Mouse (Mus musculus) T-helper 2 cell (primary cell): ENCODE measurements at regions not wholly inside any gene's neighbourhood (a gene's known extent, or its start where the extent isn't known, plus 50 kb on each side); places are given as distances from the start of the nearest gene placed in this dataset.
"Not testable (repeated sequence)": the region's sequence is repeated elsewhere in the genome, so short reads cannot be mapped to it uniquely, and the experiment has no call there.

ENCODE experiments used
- in situ Hi-C: fragments of 300-600 bp; cut with MboI, MseI; formaldehyde crosslinking; loops from one replicate; pipeline ENCODE4 v1.15.1; 2025; ENCODE audit warnings: high pct_unique_total_duplicates

GRCm38 (mm10) chr5:100309807-100310165, 106.2 kb downstream of the Sec31a start:
- in situ Hi-C loops: no loop called here

- in situ Hi-C loops: no loop called here
Measured at GRCm38 (mm10) chr5:100309071-100309806, 106.8 kb downstream of the Sec31a start.

GRCm38 (mm10) chr5:100304403-100304802, 111.6 kb downstream of the Sec31a start:
- in situ Hi-C loops: no loop called here

DNA sequence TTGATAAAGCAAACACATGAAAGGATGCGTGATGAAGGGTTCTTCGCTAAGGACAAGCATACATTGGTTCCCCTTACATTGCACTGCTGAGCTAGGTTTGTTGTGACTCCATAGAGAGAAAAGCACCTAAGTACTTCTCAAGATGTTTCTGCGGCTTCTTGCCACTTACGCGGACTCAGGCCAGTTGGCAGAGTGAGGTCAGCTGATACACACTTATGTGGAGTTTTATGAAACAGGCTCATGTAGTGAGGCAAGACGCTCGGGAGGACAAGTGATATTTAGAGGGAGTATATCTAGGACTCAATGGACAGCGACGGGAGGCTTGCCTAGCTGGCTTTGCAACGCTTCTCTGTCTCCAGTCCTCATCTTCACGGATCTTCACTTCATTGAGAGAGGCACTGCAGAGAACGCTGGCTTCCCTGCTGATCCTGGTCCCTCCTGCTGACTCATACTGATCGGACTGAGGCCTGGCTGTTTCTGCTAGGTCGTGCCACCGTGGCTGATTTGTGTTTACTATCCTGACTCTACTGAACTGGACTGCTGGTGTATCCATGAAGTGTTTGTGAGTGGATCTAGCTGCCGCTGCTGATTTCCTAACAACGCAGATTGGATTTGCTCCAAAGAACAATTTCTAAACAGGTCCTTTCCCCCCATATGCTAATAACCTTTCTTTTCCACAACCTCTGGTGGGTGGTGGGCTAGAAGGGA, 113.8 kb downstream of the Sec31a start:
- in situ Hi-C loops: no loop called here

GRCm38 (mm10) chr5:100299141-100299540, 116.9 kb downstream of the Sec31a start:
- in situ Hi-C loops: no loop called here

- in situ Hi-C loops: no loop called here
Measured at GRCm38 (mm10) chr5:100294189-100294588, 121.8 kb downstream of the Sec31a start.

DNA sequence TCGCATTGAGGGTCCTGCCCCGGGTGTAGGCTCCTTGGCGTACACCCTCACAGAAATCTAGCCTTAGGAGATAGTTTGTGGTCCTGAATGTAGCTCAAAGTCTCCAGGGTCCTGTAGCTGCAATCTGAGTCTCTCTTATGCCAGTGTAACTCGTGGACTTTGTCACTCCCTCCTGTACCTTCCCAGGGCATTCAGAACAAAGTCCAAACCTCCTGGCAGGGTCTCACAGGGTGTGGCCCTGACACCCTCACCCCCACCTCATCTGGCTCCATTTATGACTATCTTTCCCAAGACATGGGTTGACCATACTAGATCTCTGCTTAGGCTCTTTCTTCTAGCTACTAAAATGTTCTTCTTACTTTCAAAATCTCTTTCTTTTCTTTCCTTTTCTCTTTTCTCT, 120.6 kb upstream of the Tmem150c start:
- in situ Hi-C loops: no loop called here

DNA sequence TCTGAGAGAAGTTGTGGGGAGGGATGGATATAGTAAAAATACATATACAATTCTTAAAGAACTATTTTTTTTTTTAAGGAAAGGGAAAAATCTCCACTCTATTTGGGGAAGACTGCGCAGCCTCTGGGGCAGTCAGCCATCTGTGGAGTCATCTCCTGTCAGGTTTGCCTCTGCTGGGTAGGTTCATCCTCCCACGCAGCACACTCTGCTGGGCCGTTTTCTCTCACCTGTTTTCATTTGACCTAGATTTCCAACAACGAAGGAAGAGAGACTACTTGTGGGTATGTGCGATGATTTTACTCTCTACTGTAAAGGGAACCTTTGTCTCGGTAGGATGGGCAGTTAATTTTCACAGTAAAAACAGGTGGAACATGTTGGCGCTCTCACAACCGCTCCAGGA, 119.9 kb upstream of the Tmem150c start:
- in situ Hi-C loops: no loop called here

- in situ Hi-C loops: no loop called here
Measured at GRCm38 (mm10) chr5:100274674-100275073, 115.1 kb upstream of the Tmem150c start.

DNA sequence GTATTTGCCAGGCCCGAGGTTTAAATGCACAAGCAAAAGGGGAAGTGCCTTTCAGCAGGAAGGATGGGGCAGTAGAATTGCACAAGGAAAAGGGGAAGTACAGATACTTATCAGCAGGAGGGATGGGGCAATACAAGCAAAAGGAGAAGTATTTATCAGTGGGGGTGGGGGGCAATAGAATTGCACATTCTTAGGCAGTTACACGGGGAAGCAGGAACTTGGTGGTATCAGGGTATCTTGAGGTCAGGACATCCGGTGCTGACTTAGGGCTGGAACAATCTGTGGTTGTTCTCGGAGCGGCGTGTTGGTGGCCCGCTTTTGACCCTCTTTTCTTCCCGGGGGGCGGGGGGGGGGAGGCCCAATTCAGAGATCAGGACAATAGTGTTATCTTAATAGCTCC, 112.4 kb upstream of the Tmem150c start:
- in situ Hi-C loops: not testable (repeated sequence)

- in situ Hi-C loops: no loop called here
Measured at GRCm38 (mm10) chr5:100270841-100271686, 111.5 kb upstream of the Tmem150c start.

DNA sequence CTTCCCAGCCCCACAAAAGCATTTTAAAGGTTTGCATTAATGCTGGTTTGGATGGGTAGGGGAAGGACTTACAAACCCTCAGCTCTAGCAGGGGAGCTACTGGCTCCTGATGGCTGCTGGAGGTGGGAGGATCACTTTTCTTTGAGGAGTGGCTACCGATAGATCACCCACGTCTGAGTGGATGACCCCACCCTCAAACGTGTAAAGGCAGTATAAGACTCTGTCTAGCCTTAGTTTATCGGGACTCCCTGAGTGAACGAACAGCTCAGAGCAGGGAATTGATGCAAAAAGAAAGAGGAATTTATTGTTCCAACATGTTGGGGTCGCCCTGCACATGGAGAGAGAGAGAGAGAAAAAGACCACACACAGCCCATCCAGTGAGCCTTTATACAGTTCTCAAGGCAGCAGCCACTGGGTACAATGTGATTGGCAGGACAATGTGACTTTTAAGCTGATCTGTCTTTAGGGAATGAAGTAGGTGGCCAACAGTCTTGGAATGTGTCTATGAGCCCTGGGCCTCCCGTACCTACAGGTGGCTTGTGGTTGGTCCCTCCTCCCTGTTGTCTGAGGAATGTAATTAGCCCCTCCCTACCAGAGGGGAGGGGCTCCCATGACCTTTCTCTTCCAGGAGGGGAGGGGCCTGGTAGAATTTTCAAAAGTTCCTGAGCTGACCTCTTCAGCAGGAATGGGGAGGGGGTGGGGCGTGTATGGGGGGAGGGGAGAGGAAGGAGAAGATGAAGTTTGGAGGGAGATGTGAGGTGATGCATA, 108.7 kb upstream of the Tmem150c start:
- in situ Hi-C loops: no loop called here

DNA sequence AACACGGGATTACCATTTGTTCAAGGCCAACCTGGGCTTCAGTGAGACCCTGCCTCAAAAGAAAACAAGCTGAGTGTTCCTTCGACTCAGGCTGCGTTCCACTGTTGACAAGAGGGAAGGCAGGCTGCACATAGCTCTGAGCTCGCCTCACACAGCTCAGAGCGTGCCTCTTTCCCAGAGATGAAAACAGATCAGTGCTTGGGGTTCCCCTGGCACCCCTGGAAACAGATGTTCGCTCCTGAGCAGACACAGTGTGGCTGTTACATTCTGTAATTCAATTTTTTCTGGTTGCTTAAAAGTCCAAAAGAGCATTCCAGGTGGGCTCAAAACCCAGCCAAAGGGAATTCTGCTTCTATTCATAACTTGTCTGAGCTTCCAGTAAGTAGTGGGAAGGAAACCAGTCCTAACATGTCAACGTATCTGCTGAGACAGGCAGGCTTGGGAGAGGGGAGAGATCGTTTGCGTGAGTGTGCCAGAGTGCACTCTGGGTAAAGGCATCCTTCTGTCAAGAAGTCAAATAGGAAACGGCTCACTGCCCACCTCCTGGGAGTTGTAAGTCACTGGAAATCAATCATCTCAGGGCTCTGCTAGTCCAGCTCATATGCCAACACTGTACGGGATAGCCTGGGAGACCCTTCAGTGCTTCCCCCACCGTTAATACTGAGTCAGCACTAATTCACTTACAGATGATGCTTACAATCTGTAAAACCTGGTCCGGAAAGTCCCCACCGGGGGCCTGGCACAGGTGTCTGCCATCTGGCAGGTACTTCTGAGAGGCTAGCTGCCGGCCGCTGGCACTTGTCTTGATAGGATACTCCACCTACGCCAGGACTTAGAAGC, 107.3 kb upstream of the Tmem150c start:
- in situ Hi-C loops: no loop called here

DNA sequence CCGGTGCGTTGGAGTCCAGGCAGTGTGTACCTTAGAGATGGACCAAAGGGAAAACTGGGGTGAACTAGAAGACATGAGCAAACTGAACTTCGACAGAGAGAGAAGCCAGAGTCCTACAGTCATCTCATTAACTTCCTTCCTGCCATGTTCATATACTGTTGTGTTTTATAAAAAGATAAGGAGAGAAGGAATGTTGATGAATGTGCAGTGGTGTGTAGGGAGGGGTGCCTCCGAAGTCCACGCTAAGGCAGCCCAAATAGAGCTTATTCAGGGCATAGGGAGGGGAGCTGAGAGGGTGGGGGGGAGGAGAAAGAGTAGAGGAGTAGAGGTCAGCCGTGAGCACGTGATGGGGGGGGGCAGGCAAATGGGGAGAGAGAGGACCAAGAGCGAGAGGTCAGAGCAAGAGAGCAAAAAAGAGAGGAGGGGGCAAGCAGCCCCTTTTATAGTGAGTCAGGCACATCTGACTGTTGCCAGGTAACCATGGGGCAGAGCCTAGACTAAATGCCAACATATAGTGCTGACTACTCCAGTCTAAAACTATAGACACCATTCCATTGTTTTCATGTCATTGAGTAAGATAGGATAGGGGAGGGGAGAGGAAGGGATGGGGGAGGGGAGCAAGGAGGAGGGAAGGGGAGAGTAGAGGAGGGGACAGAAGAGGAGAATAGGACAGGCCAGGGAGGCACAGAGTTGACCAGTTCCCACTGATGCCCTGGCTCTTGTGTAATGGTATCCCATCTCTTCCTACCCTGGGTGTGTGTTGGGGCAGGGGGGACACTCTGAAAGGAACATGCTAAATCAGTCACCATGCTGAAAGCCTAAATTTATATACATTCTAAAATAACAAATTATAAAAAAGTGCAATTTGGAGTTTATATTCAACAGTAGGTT, 100.4 kb upstream of the Tmem150c start:
- in situ Hi-C loops: loop anchor here (5.0 kb wide), 1 partner anchor 243 kb away; no protein-coding TSS in a partner anchor

GRCm38 (mm10) chr5:100258952-100259710, 99.5 kb upstream of the Tmem150c start:
- in situ Hi-C loops: loop anchor here (5.0 kb wide), 1 partner anchor 242 kb away; no protein-coding TSS in a partner anchor

DNA sequence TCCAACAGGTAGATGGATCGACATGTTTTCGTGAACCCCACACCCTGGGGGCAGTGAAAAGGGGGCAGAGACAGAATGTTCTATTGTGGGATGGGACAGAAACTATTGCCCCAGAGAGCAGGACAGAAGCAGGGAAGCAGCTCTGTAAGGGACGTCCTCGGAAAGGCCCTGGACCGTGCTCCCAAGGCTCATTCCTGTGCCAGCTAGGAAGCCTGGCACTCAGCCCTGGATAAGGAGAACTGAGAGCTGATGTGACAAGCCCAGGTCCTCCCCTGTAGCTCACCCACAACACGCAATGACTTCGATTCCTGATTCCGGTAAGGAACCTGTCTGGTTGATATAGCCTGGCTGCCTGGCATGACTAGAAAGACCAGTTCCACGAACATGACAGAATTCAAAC, 95.7 kb upstream of the Tmem150c start:
- in situ Hi-C loops: loop anchor here (5.0 kb wide), 1 partner anchor 238 kb away; no protein-coding TSS in a partner anchor

DNA sequence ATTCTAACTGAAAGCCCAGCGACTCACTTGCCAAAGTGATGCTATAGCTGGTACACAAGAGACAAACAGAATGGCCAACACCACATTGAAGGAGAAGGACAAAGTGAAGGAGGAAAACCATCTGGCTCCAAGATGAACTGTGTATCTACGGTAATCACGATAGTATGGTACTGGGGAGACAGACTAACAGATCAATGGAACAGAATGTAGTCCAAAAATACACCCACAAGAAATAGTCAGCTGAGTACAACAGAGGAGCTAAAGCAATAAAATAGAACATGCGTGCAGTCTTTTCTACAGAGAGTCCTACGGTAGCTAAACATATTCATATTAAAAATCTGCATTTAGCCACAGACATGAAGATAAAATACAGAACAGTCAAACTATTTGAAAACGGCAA, 92.4 kb upstream of the Tmem150c start:
- in situ Hi-C loops: no loop called here

DNA sequence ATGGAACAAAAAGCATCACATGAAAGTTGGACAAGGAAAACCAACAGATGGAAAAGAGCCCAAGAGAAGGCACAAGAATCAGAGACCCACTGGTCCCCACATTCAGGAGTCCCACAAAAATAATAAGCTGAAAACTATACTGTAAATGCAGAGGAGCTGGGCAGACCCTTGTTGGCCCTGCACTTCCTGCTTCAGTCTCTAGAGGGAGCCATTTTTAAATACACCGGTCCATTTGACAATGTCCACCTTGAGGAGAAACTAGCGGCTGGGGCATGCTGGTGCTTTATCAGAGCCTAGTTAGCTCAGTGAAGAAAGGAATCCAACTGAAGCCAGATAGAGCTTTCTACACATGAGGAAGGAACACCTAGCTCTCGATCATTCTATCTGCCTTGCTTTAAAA, 90.1 kb upstream of the Tmem150c start:
- in situ Hi-C loops: loop anchor here (5.0 to 25.0 kb wide), 2 partner anchors 177 to 1062 kb away; no protein-coding TSS in a partner anchor

DNA sequence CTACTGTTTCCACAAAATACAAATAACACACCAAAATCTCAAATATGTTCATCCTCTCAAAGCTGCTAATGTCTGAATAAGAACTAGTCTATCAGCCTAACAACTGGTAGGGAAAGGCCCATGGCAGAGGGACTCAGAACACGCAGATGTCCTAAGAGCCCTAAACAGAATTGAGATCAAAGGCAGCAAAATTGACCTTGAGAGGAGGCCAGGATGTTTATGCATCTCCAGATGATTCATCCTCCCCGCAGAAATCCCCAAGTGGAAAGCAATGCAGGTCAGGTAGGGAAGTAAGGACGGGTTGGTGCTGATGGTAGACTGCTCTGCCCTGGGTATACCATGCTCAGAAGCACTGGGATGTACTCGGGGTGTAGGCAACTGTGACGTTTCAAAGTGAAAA, 89.0 kb upstream of the Tmem150c start:
- in situ Hi-C loops: loop anchor here (5.0 to 25.0 kb wide), 2 partner anchors 176 to 1061 kb away; no protein-coding TSS in a partner anchor
